Mouse (Mus musculus): ENCODE results near the gene Adamtsl1.

The Adamtsl1 gene

GRCm38 (mm10) chr4:85513792-85514191, at the start of gene Adamtsl1:
Gene Adamtsl1 (plus strand): TSS chr4:85514172.
- in situ Hi-C loops (cut with MboI; ENCODE audit: unreplicated experiment in 2 of 2), result no loop called here

DNA sequence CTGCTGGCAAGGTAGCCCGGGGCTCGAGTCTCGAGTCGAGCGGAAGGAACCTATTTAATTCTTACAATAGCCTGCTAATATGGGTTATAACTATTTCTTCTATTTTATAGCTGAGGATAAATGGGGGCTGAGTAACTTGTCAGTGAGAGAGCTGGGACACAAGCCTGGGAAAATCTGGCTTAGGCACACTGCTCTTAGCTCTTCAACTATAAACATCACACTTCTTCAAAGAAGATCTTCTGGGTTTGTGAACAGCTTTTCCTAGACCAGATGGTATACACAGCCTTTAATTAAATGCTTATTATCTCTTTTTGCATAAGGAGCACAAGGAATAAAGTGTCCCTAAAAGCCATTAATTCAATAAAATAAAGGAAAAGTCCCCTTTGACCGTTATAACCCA, 30.4 kb upstream of the Adamtsl1 start:
- in situ Hi-C loops (cut with MboI; ENCODE audit: unreplicated experiment in 2 of 2), result no loop called here

GRCm38 (mm10) chr4:85486316-85486946, 27.5 kb upstream of the Adamtsl1 start:
- in situ Hi-C loops (cut with MboI; ENCODE audit: unreplicated experiment in 2 of 2), result no loop called here

DNA sequence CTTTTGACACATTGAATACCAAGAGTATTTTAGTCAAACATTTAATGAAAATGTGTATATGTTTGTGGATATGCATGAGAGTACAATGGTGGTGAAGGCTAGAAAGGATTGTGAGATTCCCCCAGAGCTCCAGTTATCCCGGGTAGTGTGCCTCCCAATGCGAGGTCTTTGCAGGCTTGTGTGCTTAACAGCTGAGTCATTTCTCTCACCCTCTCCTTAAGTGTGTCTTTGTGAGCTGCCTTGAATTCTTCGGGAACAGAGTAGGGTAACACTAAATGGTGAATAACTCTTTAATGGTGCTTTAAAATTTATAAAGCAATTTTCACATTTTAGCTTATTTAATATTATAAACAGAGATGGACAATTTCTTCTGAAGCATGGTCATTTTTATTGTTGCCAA, 8.3 kb upstream of the Adamtsl1 start:
- in situ Hi-C loops (cut with MboI; ENCODE audit: unreplicated experiment in 2 of 2), result no loop called here

DNA sequence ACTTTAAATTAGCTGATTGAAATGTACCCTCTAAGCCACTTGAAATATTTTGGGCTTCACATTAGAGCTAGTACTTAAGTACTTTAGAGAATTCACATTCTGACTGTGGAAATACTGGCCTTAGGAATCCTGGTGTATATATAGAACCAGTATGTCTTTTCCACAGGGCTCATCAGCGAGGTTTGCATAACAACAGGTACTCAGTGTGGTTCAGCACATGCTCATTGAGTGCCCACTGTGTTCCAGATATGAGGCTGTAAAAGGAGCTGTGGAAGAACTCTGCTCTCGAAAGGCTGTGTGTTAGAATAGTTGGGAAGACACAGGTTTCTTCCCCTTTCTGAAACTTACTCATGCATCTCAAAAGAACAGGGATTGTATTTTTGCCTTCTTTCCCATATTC, 7.0 kb upstream of the Adamtsl1 start:
- in situ Hi-C loops (cut with MboI; ENCODE audit: unreplicated experiment in 2 of 2), result no loop called here

DNA sequence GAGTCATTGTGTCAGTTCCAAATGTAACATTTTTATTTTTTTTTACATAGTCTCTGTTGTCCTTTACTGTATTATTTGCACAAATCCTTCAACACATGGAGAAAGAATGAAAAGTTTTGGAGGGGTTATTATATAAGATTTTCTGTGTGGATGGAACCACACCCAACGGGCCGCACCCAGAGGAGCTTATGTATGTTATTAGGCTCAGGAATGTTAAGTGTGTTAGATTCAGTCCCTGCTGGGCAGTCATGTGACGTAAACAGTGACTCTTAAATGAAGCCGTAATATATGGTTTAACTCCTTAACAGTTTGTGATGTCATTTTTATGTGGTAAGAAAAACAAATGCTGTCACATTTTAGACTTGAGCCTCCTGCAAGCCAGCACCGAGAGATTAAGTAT, 6.5 kb upstream of the Adamtsl1 start:
- in situ Hi-C loops (cut with MboI; ENCODE audit: unreplicated experiment in 2 of 2), result no loop called here

GRCm38 (mm10) chr4:85513288-85513687, 684 bp upstream of the Adamtsl1 start:
- in situ Hi-C loops (cut with MboI; ENCODE audit: unreplicated experiment in 2 of 2), result no loop called here

DNA sequence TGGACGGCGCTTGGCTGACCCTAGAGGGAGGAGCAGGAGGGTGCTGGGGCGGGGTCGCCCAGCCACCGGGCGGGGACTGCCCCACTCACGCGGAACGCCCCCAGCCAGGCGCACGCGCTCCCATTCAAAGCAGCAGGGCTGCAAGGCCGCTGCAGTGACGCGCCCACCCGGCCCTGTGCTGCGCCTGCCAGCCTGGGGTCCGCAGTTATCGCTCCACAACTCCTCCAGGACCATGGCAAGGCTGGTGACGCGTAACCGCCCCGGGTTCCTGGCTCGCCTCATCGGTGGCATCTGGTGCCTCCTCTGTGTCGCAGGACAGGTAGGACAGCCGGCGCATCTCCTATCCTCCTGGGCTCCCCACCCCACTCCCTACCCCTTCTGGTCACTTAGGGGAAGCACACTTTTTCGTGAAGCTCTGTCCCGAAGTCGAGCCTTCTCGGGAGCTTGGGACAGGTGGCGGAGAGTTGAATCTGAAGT, 271 bp downstream of the Adamtsl1 start:
- in situ Hi-C loops (cut with MboI; ENCODE audit: unreplicated experiment in 2 of 2), result no loop called here

GRCm38 (mm10) chr4:85526966-85527566, 13.1 kb downstream of the Adamtsl1 start:
- in situ Hi-C loops (cut with MboI; ENCODE audit: unreplicated experiment in 2 of 2), result no loop called here

DNA sequence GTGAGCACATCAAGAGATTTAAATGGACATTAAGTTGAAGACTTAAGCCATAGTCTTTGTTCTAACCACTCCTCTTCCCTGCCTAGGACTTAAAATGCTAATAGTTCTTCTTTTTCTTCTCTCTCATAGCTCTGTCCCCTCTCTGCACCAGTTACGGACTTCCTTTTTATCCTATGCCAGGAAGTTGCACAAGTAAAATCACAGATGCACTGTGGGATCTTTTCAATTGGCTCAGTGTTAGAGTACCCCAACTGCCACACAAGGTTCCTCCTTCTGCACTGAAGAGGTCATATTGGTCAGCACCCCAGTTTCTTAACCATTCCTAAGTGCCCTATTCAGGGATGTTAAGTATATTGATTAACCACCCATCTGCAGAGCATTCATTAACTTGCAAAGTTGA, 15.9 kb downstream of the Adamtsl1 start:
- in situ Hi-C loops (cut with MboI; ENCODE audit: unreplicated experiment in 2 of 2), result no loop called here

GRCm38 (mm10) chr4:85539677-85540076, 25.7 kb downstream of the Adamtsl1 start:
- in situ Hi-C loops (cut with MboI; ENCODE audit: unreplicated experiment in 2 of 2), result no loop called here

DNA sequence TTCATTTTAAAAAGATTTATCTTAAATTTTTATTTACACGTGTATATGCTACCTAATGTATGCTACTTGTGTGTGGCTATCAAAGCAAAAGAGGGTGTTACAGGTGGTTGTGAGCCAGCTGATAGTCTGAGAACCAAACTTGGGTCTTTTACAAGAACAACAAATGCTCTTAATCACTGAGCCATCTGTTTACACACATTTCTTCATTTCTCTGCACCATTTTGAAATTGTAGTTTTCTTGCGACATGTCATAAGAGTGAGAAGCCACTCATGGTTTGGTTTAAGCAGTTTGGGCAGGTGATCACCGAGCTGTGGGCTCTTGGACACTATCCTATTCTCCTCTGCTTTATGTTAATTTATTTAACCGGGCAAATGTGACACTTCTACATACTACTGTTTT, 29.2 kb downstream of the Adamtsl1 start:
- in situ Hi-C loops (cut with MboI; ENCODE audit: unreplicated experiment in 2 of 2), result no loop called here

DNA sequence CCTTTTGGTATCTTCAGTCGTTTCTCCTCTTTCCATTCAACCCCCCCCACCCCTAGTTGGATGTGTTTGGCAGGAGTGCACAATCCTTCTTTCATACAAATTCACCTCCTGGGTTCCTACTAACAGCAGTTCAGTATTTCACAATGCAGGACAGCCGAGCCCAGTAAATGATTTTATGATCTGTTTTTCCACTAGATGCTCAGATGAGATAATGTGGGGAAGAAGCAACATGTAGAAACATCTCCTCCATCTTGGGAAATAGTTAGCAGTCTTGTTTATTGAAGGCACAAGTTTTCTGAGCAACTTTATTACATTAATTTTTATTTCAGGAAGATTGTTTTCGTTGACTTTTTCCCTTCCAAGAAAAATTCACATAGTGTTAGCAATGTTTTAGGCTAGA, 40.7 kb downstream of the Adamtsl1 start:
- in situ Hi-C loops (cut with MboI; ENCODE audit: unreplicated experiment in 2 of 2), result no loop called here

- in situ Hi-C loops (cut with MboI; ENCODE audit: unreplicated experiment in 2 of 2), result no loop called here
Measured at GRCm38 (mm10) chr4:85559753-85560152, 45.8 kb downstream of the Adamtsl1 start.

GRCm38 (mm10) chr4:85585426-85585825, 71.5 kb downstream of the Adamtsl1 start:
- in situ Hi-C loops (cut with MboI; ENCODE audit: unreplicated experiment in 2 of 2), result no loop called here

DNA sequence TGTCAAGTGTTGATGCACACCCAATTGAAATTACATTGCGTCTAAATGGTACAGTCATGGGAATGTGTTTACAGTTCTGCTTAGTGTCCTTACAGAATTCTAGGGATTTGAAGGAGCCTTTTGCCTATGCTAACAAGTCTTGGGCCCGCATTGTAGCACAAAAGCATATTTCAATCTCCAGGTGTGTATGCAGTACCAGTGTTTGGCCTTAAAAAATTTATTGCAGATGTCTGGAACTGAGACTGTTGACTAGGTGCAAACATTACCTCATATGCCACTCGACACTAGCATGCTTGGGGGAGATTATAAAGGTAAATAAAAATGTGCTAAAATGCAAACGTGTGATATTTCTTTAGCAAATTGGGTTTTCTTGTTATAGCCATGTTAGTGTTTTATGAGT, 75.0 kb downstream of the Adamtsl1 start:
- in situ Hi-C loops (cut with MboI; ENCODE audit: unreplicated experiment in 2 of 2), result no loop called here

- in situ Hi-C loops (cut with MboI; ENCODE audit: unreplicated experiment in 2 of 2), result no loop called here
Measured at GRCm38 (mm10) chr4:85591037-85591436, 77.1 kb downstream of the Adamtsl1 start.

DNA sequence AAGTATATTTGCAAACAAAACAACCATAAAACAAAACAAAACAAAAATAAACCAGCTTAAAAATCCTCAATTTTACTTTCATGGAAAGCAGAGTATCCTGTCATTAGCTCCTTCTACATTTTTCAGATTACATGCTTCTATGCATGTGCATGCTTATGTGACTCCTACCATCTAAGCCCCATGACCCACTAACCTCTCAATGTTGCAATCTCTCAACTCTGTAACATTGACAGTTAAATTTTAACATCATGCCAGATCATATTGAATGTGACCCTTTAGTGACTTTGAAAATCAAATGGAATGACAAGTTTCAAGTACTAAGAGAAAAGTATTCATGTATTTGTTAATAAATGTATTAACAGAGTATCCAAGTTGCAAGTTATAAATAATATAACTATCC, 80.2 kb downstream of the Adamtsl1 start:
- in situ Hi-C loops (cut with MboI; ENCODE audit: unreplicated experiment in 2 of 2), result no loop called here

- in situ Hi-C loops (cut with MboI; ENCODE audit: unreplicated experiment in 2 of 2), result no loop called here
Measured at GRCm38 (mm10) chr4:85613331-85613730, 99.4 kb downstream of the Adamtsl1 start.

DNA sequence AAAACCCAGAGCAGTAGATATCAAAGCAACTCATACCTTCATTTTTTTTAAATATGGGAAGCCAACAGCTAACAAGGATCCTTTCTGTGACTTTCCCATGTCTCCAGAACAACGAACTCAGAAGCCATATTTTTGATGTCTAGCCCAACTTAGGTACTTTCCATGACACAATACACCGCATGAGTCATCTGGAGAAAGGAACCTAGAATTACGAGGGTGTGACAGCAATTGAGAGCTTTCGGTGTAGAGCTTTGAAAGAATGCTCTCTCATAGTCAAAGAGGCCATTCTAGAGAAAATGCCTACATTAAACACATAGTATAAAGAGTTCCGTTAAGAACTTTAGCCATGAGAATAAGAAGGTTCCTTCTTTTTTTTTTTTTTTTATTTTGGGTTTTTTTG, 104.8 kb downstream of the Adamtsl1 start:
- in situ Hi-C loops (cut with MboI; ENCODE audit: unreplicated experiment in 2 of 2), result no loop called here

- in situ Hi-C loops (cut with MboI; ENCODE audit: unreplicated experiment in 2 of 2), result no loop called here
Measured at GRCm38 (mm10) chr4:85619261-85619660, 105.3 kb downstream of the Adamtsl1 start.

DNA sequence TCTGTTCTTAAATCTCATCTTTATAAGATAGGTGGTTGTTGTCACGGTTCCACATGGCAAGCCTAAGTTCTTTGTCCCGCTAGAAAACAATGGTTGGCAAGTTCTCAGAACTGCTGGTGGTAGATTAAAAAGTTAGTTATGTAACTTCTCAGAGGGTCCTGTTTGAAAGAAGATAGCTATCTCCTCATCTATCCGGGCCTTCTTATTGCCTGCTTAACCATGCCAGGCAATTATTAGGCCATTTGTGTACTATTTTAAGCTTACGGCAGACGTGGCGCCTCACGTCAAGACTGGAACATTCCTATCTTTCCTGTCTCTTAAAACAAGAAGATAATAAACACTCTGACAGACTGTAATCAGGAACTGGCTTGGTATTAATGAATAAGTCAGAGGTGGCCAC, 115.4 kb downstream of the Adamtsl1 start:
- in situ Hi-C loops (cut with MboI; ENCODE audit: unreplicated experiment in 2 of 2), result no loop called here

GRCm38 (mm10) chr4:85669271-85669670, 155.3 kb downstream of the Adamtsl1 start:
- in situ Hi-C loops (cut with MboI; ENCODE audit: unreplicated experiment in 2 of 2), result no loop called here

Data from v-Abl transformed pro-B cells (cell line).